Mouse (Mus musculus) hematopoietic stem cell, adult 5-6 weeks (primary cell): ENCODE measurements at regions not wholly inside any gene's neighbourhood (a gene's known extent, or its start where the extent isn't known, plus 50 kb on each side); places are given as distances from the start of the nearest gene placed in this dataset.

Experiments used
- ATAC-seq, 2 experiments: fragments of 125-278 bp in 1 of 2; replicated peaks in 1 of 2; 2 replicates each; pipeline ENCODE4 v1.8.0; 2016 to 2017; ENCODE audit warnings: inconsistent platforms in 2 of 2, mild to moderate bottlenecking in 2 of 2, moderate number of reproducible peaks in 2 of 2, low read depth in 1 of 2, moderate TSS enrichment in 1 of 2; ENCODE audit not compliant: low FRiP score in 2 of 2, poor library complexity in 2 of 2, severe bottlenecking in 2 of 2, insufficient read depth in 1 of 2, low TSS enrichment in 1 of 2

GRCm38 (mm10) chr8:4411126-4411525 lies 81.7 kb upstream of the Cers4 start:
- no peak for ATAC-seq

- no peak for ATAC-seq
Measured at GRCm38 (mm10) chr8:4411836-4412235, 81.0 kb upstream of the Cers4 start.

- peak; percentile 23 to 61; a peak in 1 of 4 replicates for ATAC-seq
Measured at GRCm38 (mm10) chr8:4413206-4413605, 79.6 kb upstream of the Cers4 start.

- ATAC-seq: no peak
Measured at GRCm38 (mm10) chr8:4413764-4414163, 79.1 kb upstream of the Cers4 start.

GRCm38 (mm10) chr8:4417141-4417540 lies 75.7 kb upstream of the Cers4 start:
- no peak for ATAC-seq

GRCm38 (mm10) chr8:4433161-4433560 lies 59.7 kb upstream of the Cers4 start:
- ATAC-seq: no peak

- no peak for ATAC-seq
Measured at GRCm38 (mm10) chr8:4436546-4436945, 56.3 kb upstream of the Cers4 start.
